ENCODE assay signal across 25 mouse cellular contexts in genomic region chr2:152683086-152683485, GRCm38 (mm10). TPM values are rescaled to one million over a fixed set of nuclear protein-coding genes. Genes with fewer than 3 reads are reported as not detected.
DNase-seq lines count a peak whose midpoint lies in the region; ATAC-seq and TF ChIP-seq lines count a peak whose summit lies in the region.
"Had no signal": no experiment of that assay in that cellular context is flagged by ENCODE, and none has a peak within 500 bp of the region (broad histone marks: within the 10 kb centered on the region; RNA-seq: fewer than 3 reads in every experiment).

No protein-coding gene starts in this region.

- H3K4me2 ChIP-seq in myocyte (ENCODE audit: low read depth) = peak overlapping the region; percentile 62
- H3K4me2 ChIP-seq: embryonic facial prominence, embryonic 13.5 days; heart, embryonic 11.5 days; hindbrain, embryonic 12.5 days; hindbrain, embryonic 15.5 days had no signal

- TF ChIP-seq POLR2A in embryonic fibroblast, embryonic 13.5 days (IDR thresholded peaks at IDR 0.05; ENCODE audit: low read depth, low read length) = no peak
- no peak for TF ChIP-seq POLR2A in myocyte (IDR thresholded peaks at IDR 0.05; ENCODE audit: insufficient read length, low read depth)

- H3K27me3 ChIP-seq in megakaryocyte, embryonic 14.5 days (replicated peaks) = no peaks in the 10 kb centered on the region
- no peaks in the 10 kb centered on the region for H3K27me3 ChIP-seq in myocyte (ENCODE audit: control insufficient read depth, insufficient read depth, insufficient read length)
- H3K27me3 ChIP-seq: embryonic facial prominence, embryonic 13.5 days; hindbrain, embryonic 12.5 days; hindbrain, embryonic 15.5 days; Patski had no signal

- H3K9me3 ChIP-seq in megakaryocyte, embryonic 14.5 days = no peaks in the 10 kb centered on the region
- H3K9me3 ChIP-seq: hindbrain, embryonic 12.5 days; hindbrain, embryonic 15.5 days had no signal

- peak; percentile 54 for DNase-seq in MN1 (ENCODE audit: low spot score)
- DNase-seq in left cerebral cortex, adult 18-20 months (ENCODE audit: low spot score in 2 of 2) = no peak
- DNase-seq in gastrocnemius, adult 18-20 months (ENCODE audit: low spot score) = no peak
- DNase-seq: adrenal gland, postnatal 10 days; adrenal gland, postnatal 36 days; cerebellum, adult 11 months; cerebellum, adult 2 months; embryo, embryonic 11 days; forebrain, postnatal 0 days; gastrocnemius, postnatal 25 days; heart, adult 2 months had no signal

- H3K4me1 ChIP-seq in megakaryocyte, embryonic 14.5 days = peaks cover 64% of the 10 kb centered on the region
- peaks cover 8% of the 10 kb centered on the region; the same call in 1 of the 2 replicates for H3K4me1 ChIP-seq in embryonic fibroblast, embryonic 13.5 days (ENCODE audit: control insufficient read depth, insufficient read depth, low read length)

- no peak overlapping the region for H3ac ChIP-seq in myocyte (ENCODE audit: control insufficient read depth, insufficient read length)

- H3K27ac ChIP-seq in embryonic fibroblast, embryonic 13.5 days (ENCODE audit: insufficient read depth, low read length) = peak overlapping the region; percentile 77
- H3K27ac ChIP-seq: embryonic facial prominence, embryonic 10.5 days; embryonic facial prominence, embryonic 13.5 days; heart, adult 2 months; hindbrain, embryonic 12.5 days; hindbrain, embryonic 15.5 days had no signal

- H3K36me3 ChIP-seq in megakaryocyte, embryonic 14.5 days (replicated peaks; ENCODE audit: low read length) = peaks cover 98% of the 10 kb centered on the region
- H3K36me3 ChIP-seq in myocyte (ENCODE audit: control insufficient read depth, insufficient read depth) = peaks cover 78% of the 10 kb centered on the region

- H3K4me3 ChIP-seq in megakaryocyte, embryonic 14.5 days (replicated peaks) = peak overlapping the region; percentile 53
- H3K4me3 ChIP-seq in embryonic fibroblast, embryonic 13.5 days (ENCODE audit: insufficient read depth, low read length) = no peak overlapping the region
- H3K4me3 ChIP-seq in myocyte = no peak overlapping the region
- H3K4me3 ChIP-seq: embryonic facial prominence, embryonic 10.5 days; embryonic facial prominence, embryonic 13.5 days; heart, adult 2 months; hindbrain, embryonic 12.5 days; hindbrain, embryonic 15.5 days had no signal

- no peak for ATAC-seq in megakaryocyte, adult 5-6 weeks (ENCODE audit: poor library complexity, severe bottlenecking)
- ATAC-seq: CD4-positive, CD25-positive, alpha-beta regulatory T cell, adult 4 months; forebrain, embryonic 14.5 days; forebrain, postnatal 0 days; Patski had no signal

- no peak for TF ChIP-seq CTCF in embryonic fibroblast, embryonic 13.5 days (IDR thresholded peaks at IDR 0.05; ENCODE audit: borderline replicate concordance, insufficient read depth, low read length)

- H3K79me2 ChIP-seq in myocyte (ENCODE audit: control insufficient read depth, insufficient read depth) = peaks cover 30% of the 10 kb centered on the region

TF ChIP-seq in myocyte, 11 proteins besides CTCF, POLR2A, EP300 and RAD21:
- TF ChIP-seq CEBPB (IDR thresholded peaks at IDR 0.05; ENCODE audit: insufficient read depth, poor library complexity, severe bottlenecking) (no peak), MYOG (IDR thresholded peaks at IDR 0.05; ENCODE audit: control insufficient read depth in 1 of 3, insufficient read depth in 1 of 3, insufficient read length in 2 of 3, low read depth in 2 of 3) (no peak), TCF12 (IDR thresholded peaks at IDR 0.05; ENCODE audit: insufficient read depth, poor library complexity, severe bottlenecking) (no peak), MYOD1 (IDR thresholded peaks at IDR 0.05; ENCODE audit: control insufficient read depth in 1 of 3, insufficient read length in 2 of 3, low read depth in 2 of 3) (no peak), SRF (IDR thresholded peaks at IDR 0.05; ENCODE audit: control insufficient read depth, insufficient read length, low read depth) (no peak), REST (IDR thresholded peaks at IDR 0.05; ENCODE audit: insufficient read depth, insufficient read length) (no peak), TCF3 (IDR thresholded peaks at IDR 0.05; ENCODE audit: insufficient read length, low read depth) (no peak), MAX (IDR thresholded peaks at IDR 0.05; ENCODE audit: low read depth) (no peak), E2F4 (IDR thresholded peaks at IDR 0.05; ENCODE audit: insufficient read depth) (no peak), USF1 (IDR thresholded peaks at IDR 0.05; ENCODE audit: low read depth) (no peak), POLR2AphosphoS2 (IDR thresholded peaks at IDR 0.05; ENCODE audit: insufficient read length, low read depth) (no peak)

RNA-seq across cellular contexts. Expression of gene Mcts2, which starts 3.7 kb away (rescaled TPM):
- polyA plus RNA-seq in megakaryocyte, embryonic 14.5 days (2012; ENCODE audit: insufficient read depth, low replicate concordance) = not detected in 2 replicates
- total RNA-seq in megakaryocyte, adult 5-6 weeks (2015) = 8.4 and 9.3 TPM in 2 replicates
- total RNA-seq in megakaryocyte, adult 5-6 weeks (2017) = 7.1 and 8.3 TPM in 2 replicates
- 19.4 and 24.5 TPM in 2 replicates for polyA plus RNA-seq in embryonic fibroblast, embryonic 13.5 days (2011; ENCODE audit: insufficient read length, low read depth, missing spikeins)
- polyA plus RNA-seq in myocyte (2012; fragmentation: generic; extraction: Trizol) = 27.0 TPM
- 10 to 100 TPM; 14.1 to 17.5 TPM for total RNA-seq in left cerebral cortex, adult 18-20 months (2021)
- total RNA-seq in gastrocnemius, adult 18-20 months (2021) = 10 to 100 TPM; 11.3 to 12.7 TPM

RNA-seq across cellular contexts. Expression of gene H13, which starts 13.8 kb away (rescaled TPM):
- 88.7 and 308 TPM in 2 replicates for polyA plus RNA-seq in megakaryocyte, embryonic 14.5 days (2012; ENCODE audit: insufficient read depth, low replicate concordance)
- total RNA-seq in megakaryocyte, adult 5-6 weeks (2015) = 165 and 166 TPM in 2 replicates
- total RNA-seq in megakaryocyte, adult 5-6 weeks (2017) = 100 and 109 TPM in 2 replicates
- 141 and 214 TPM in 2 replicates for polyA plus RNA-seq in embryonic fibroblast, embryonic 13.5 days (2011; ENCODE audit: insufficient read length, low read depth, missing spikeins)
- 190 TPM for polyA plus RNA-seq in myocyte (2012; fragmentation: generic; extraction: Trizol)
- 10 to 100 TPM; 73.4 to 79.2 TPM for total RNA-seq in left cerebral cortex, adult 18-20 months (2021)
- total RNA-seq in gastrocnemius, adult 18-20 months (2021) = 10 to 100 TPM; 29.5 to 30.8 TPM

RNA-seq across cellular contexts. Expression of gene Id1, which starts 53.0 kb away (rescaled TPM):
- polyA plus RNA-seq in megakaryocyte, embryonic 14.5 days (2012; ENCODE audit: insufficient read depth, low replicate concordance) = 9.3 and 45.9 TPM in 2 replicates
- 28.4 and 48.3 TPM in 2 replicates for total RNA-seq in megakaryocyte, adult 5-6 weeks (2015)
- total RNA-seq in megakaryocyte, adult 5-6 weeks (2017) = 35.0 and 40.1 TPM in 2 replicates
- polyA plus RNA-seq in embryonic fibroblast, embryonic 13.5 days (2011; ENCODE audit: insufficient read length, low read depth, missing spikeins) = 49.1 and 67.7 TPM in 2 replicates
- polyA plus RNA-seq in myocyte (2012; fragmentation: generic; extraction: Trizol) = 59.5 TPM
- total RNA-seq in left cerebral cortex, adult 18-20 months (2021) = 10 to 100 TPM; 20.6 to 27.2 TPM
- 10 to 100 TPM; 16.0 to 28.5 TPM for total RNA-seq in gastrocnemius, adult 18-20 months (2021)

RNA-seq across cellular contexts. Expression of gene Rem1, which starts 56.3 kb away (rescaled TPM):
- not detected in 2 replicates for polyA plus RNA-seq in megakaryocyte, embryonic 14.5 days (2012; ENCODE audit: insufficient read depth, low replicate concordance)
- total RNA-seq in megakaryocyte, adult 5-6 weeks (2015) = 8.9 and 10.2 TPM in 2 replicates
- 9.0 and 15.4 TPM in 2 replicates for total RNA-seq in megakaryocyte, adult 5-6 weeks (2017)
- 3.9 and 4.3 TPM in 2 replicates for polyA plus RNA-seq in embryonic fibroblast, embryonic 13.5 days (2011; ENCODE audit: insufficient read length, low read depth, missing spikeins)
- polyA plus RNA-seq in myocyte (2012; fragmentation: generic; extraction: Trizol) = 28.3 TPM
- under 1 TPM; 0.72 to 0.94 TPM for total RNA-seq in left cerebral cortex, adult 18-20 months (2021)
- total RNA-seq in gastrocnemius, adult 18-20 months (2021) = 1 to 10 TPM; 1.6 to 3.3 TPM
- total RNA-seq: hematopoietic stem cell, adult 5-6 weeks; MEL had no signal
- polyA plus RNA-seq: CD4-positive, CD25-positive, alpha-beta regulatory T cell, adult 4 months; Patski had no signal
